Mouse (Mus musculus) cerebellum, adult 8-10 months (tissue): ENCODE measurements at regions not wholly inside any gene's neighbourhood (a gene's known extent, or its start where the extent isn't known, plus 50 kb on each side); places are given as distances from the start of the nearest gene placed in this dataset.
A peak's percentile ranks its signal among the peaks of the same experiment; 100 is the strongest.

Experiments used
- DNase-seq: peaks from one replicate; pipeline ENCODE4 v3.0.0; 2022

GRCm38 (mm10) chr10:56912711-56913110, 535.6 kb downstream of the Gja1 start:
- no peak for DNase-seq

- DNase-seq = no peak
Observed at GRCm38 (mm10) chr10:56914103-56914502, 537.0 kb downstream of the Gja1 start.

- no peak for DNase-seq
Observed at GRCm38 (mm10) chr10:56918412-56918811, 541.3 kb downstream of the Gja1 start.

- DNase-seq = no peak
Observed at GRCm38 (mm10) chr10:56920711-56921672, 543.9 kb downstream of the Gja1 start.

- DNase-seq = no peak
Observed at GRCm38 (mm10) chr10:56935174-56935573, 551.0 kb upstream of the Hsf2 start.

- DNase-seq = no peak
Observed at GRCm38 (mm10) chr10:56941972-56942371, 544.2 kb upstream of the Hsf2 start.

GRCm38 (mm10) chr10:56944434-56945145, 541.6 kb upstream of the Hsf2 start:
- DNase-seq = no peak

- DNase-seq = no peak
Observed at GRCm38 (mm10) chr10:56956728-56957127, 529.5 kb upstream of the Hsf2 start.

GRCm38 (mm10) chr10:56962096-56962807, 523.9 kb upstream of the Hsf2 start:
- no peak for DNase-seq

- no peak for DNase-seq
Observed at GRCm38 (mm10) chr10:56963215-56963614, 523.0 kb upstream of the Hsf2 start.

GRCm38 (mm10) chr10:56968913-56969312, 517.3 kb upstream of the Hsf2 start:
- no peak for DNase-seq

GRCm38 (mm10) chr10:56974812-56975211, 511.4 kb upstream of the Hsf2 start:
- no peak for DNase-seq

GRCm38 (mm10) chr10:56979601-56980000, 506.6 kb upstream of the Hsf2 start:
- DNase-seq = no peak

GRCm38 (mm10) chr10:56980821-56981220, 505.4 kb upstream of the Hsf2 start:
- DNase-seq = no peak

GRCm38 (mm10) chr10:56982526-56983190, 503.5 kb upstream of the Hsf2 start:
- no peak for DNase-seq

GRCm38 (mm10) chr10:56994969-56995368, 491.2 kb upstream of the Hsf2 start:
- no peak for DNase-seq

GRCm38 (mm10) chr10:57000892-57001722, 485.1 kb upstream of the Hsf2 start:
- DNase-seq = peak; percentile 43

GRCm38 (mm10) chr10:57001723-57002110, 484.5 kb upstream of the Hsf2 start:
- no peak for DNase-seq

GRCm38 (mm10) chr10:57037641-57038040, 448.5 kb upstream of the Hsf2 start:
- DNase-seq = no peak

GRCm38 (mm10) chr10:57040201-57040600, 446.0 kb upstream of the Hsf2 start:
- DNase-seq = no peak

- no peak for DNase-seq
Observed at GRCm38 (mm10) chr10:57046021-57046420, 440.2 kb upstream of the Hsf2 start.

- no peak for DNase-seq
Observed at GRCm38 (mm10) chr10:57046891-57047290, 439.3 kb upstream of the Hsf2 start.
